Mouse (Mus musculus): ENCODE results near the gene Aqp2. TPM values are rescaled to one million over a fixed set of nuclear protein-coding genes. Genes with fewer than 3 reads are reported as not detected.
A peak's percentile ranks its signal among the peaks of the same experiment; 100 is the strongest.

Gene Aqp2
- total RNA-seq, 1 experiment from 2014 or later: not detected

GRCm38 (mm10) chr15:99589704-99590103, 10.8 kb downstream of the Aqp2 start:
- no peak for ATAC-seq (replicated peaks; ENCODE audit: low read depth, poor library complexity, severe bottlenecking)

- no peak for ATAC-seq (replicated peaks; ENCODE audit: low read depth, poor library complexity, severe bottlenecking)
These were observed 11.7 kb downstream of the Aqp2 start, which contains the start of gene Aqp5 for GRCm38 (mm10) chr15:99590429-99591084. Aqp5 (plus strand) TSS chr15:99590782.

GRCm38 (mm10) chr15:99592177-99592576, 13.3 kb downstream of the Aqp2 start:
- ATAC-seq (replicated peaks; ENCODE audit: low read depth, poor library complexity, severe bottlenecking): no peak

- ATAC-seq (replicated peaks; ENCODE audit: low read depth, poor library complexity, severe bottlenecking): no peak
These were observed 14.0 kb downstream of the Aqp2 start for GRCm38 (mm10) chr15:99592877-99593276.

GRCm38 (mm10) chr15:99594951-99595350, 16.1 kb downstream of the Aqp2 start:
- ATAC-seq (replicated peaks; ENCODE audit: low read depth, poor library complexity, severe bottlenecking): no peak

- peak; percentile 85 for ATAC-seq (replicated peaks; ENCODE audit: low read depth, poor library complexity, severe bottlenecking)
These were observed 17.3 kb downstream of the Aqp2 start for GRCm38 (mm10) chr15:99596056-99596687.

GRCm38 (mm10) chr15:99596841-99597240, 18.0 kb downstream of the Aqp2 start:
- no peak for ATAC-seq (replicated peaks; ENCODE audit: low read depth, poor library complexity, severe bottlenecking)

- no peak for ATAC-seq (replicated peaks; ENCODE audit: low read depth, poor library complexity, severe bottlenecking)
These were observed 18.7 kb downstream of the Aqp2 start for GRCm38 (mm10) chr15:99597596-99597995.

GRCm38 (mm10) chr15:99599245-99600070, 20.6 kb downstream of the Aqp2 start:
- no peak for ATAC-seq (replicated peaks; ENCODE audit: low read depth, poor library complexity, severe bottlenecking)

GRCm38 (mm10) chr15:99600986-99601822, 22.3 kb downstream of the Aqp2 start, which contains the start of gene Aqp6:
Aqp6 (plus strand) TSS chr15:99601400.
- ATAC-seq (replicated peaks; ENCODE audit: low read depth, poor library complexity, severe bottlenecking): no peak

- no peak for ATAC-seq (replicated peaks; ENCODE audit: low read depth, poor library complexity, severe bottlenecking)
These were observed 22.9 kb downstream of the Aqp2 start for GRCm38 (mm10) chr15:99601823-99602120.

- ATAC-seq (replicated peaks; ENCODE audit: low read depth, poor library complexity, severe bottlenecking): no peak
These were observed 23.5 kb downstream of the Aqp2 start for GRCm38 (mm10) chr15:99602206-99602820.

GRCm38 (mm10) chr15:99603216-99603615, 24.4 kb downstream of the Aqp2 start:
- no peak for ATAC-seq (replicated peaks; ENCODE audit: low read depth, poor library complexity, severe bottlenecking)

- no peak for ATAC-seq (replicated peaks; ENCODE audit: low read depth, poor library complexity, severe bottlenecking)
These were observed 26.7 kb downstream of the Aqp2 start for GRCm38 (mm10) chr15:99605595-99605994.

- no peak for ATAC-seq (replicated peaks; ENCODE audit: low read depth, poor library complexity, severe bottlenecking)
These were observed 27.7 kb downstream of the Aqp2 start for GRCm38 (mm10) chr15:99606515-99606914.

GRCm38 (mm10) chr15:99607388-99608113, 28.7 kb downstream of the Aqp2 start:
- ATAC-seq (replicated peaks; ENCODE audit: low read depth, poor library complexity, severe bottlenecking): peak; percentile 42; the same call in 1 of the 2 replicates

- ATAC-seq (replicated peaks; ENCODE audit: low read depth, poor library complexity, severe bottlenecking): no peak
These were observed 29.7 kb downstream of the Aqp2 start for GRCm38 (mm10) chr15:99608382-99609125.

GRCm38 (mm10) chr15:99611563-99611962, 32.7 kb downstream of the Aqp2 start:
- ATAC-seq (replicated peaks; ENCODE audit: low read depth, poor library complexity, severe bottlenecking): no peak
